Mouse (Mus musculus): Measurements from ENCODE around the gene Ulk4. TPM values are rescaled to one million over a fixed set of nuclear protein-coding genes. Genes with fewer than 3 reads are reported as not detected.
"Not testable (repeated sequence)": the region's sequence is repeated elsewhere in the genome, so short reads cannot be mapped to it uniquely, and the experiment has no call there.

The Ulk4 gene
- polyA plus RNA-seq, 1 experiment from 2014 or later: 145 TPM

DNA sequence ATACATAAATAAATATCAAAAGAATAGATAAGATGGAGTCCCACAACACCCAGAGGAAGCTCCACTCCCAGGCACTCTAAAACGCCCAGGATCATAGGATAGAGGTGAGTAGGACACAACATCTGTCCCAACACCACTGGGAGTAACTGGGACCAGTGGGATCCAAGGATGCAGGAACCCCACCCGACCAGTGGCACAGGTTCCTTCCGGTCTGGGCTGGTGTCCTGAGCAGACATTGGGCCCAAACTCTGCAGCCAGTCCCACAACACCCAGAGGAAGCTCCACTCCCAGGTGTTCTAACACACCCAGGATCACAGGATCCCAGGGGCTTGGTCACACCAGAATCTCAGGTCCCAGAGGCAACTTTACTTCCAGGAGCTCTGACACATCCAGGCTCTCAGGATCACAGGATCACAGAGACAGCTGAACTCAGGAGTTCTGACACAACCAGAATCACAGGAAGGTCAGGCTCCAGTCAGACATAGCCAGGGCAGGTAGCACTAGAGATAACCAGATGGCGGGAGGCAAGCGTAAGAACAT, 77.8 kb downstream of the Ulk4 start:
- 85% methylated on average over 5 of the region's 5 CpGs for WGBS
- H3K9me3 ChIP-seq (replicated peaks): peaks cover 13% of the 10 kb centered on the region
- ATAC-seq (replicated peaks; ENCODE audit: low FRiP score); H3K9ac ChIP-seq; H3K36me3 ChIP-seq; H3K4me3 ChIP-seq (replicated peaks); H3K27me3 ChIP-seq; H3K4me1 ChIP-seq; H3K27ac ChIP-seq; H3K4me2 ChIP-seq: not testable (repeated sequence)

DNA sequence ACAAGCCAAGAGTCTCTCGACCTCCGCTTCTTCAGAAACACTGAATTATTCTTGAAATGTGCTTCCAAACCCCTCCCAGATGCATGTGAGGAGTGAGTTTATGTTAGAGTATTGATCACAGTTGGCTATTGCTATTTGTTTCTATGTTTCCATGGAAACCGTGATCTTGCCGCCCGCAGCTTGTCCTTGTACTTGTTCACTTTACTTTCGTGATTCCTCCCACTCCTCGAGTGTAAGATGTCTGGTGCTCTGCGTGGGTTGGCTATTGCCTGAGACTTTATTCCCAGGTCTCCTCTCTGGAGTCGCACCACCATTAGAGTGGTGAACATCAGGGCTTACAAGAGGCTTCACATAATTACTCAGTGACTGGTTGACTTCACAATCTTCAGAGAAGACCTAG, 80.5 kb downstream of the Ulk4 start:
- no peak for ATAC-seq (replicated peaks; ENCODE audit: low FRiP score)
- Histone ChIP-seq H3K27ac (no peak overlapping the region), H3K4me3 (replicated peaks) (no peak overlapping the region), H3K27me3 (no peaks in the 10 kb centered on the region), H3K4me2 (no peak overlapping the region), H3K36me3 (peaks cover 10% of the 10 kb centered on the region), H3K9me3 (replicated peaks) (peaks cover 25% of the 10 kb centered on the region), H3K4me1 (no peaks in the 10 kb centered on the region), H3K9ac (no peak overlapping the region)
- 92% methylated on average over 9 of the region's 9 CpGs for WGBS

DNA sequence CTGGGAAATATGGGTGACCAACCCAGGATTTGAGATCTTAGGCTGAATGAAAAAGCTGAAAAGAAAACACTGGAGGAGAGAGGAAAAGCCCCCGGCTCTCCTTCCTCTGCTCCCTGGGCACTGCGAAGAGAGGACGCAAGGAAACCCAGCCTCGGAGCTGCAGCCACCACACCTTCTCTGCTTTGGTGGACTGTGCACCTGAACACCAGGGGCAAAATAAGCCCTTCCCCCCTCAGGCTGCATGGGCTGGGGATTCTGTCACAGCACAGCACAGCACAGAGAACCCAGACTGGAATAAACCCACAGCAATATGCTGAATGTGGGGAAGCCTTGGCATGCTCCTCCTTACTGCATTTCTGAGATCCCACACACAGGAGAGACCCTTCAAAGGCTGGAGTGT, 81.9 kb downstream of the Ulk4 start:
- Histone ChIP-seq H3K9ac (no peak overlapping the region), H3K4me1 (no peaks in the 10 kb centered on the region), H3K9me3 (replicated peaks) (peaks cover 25% of the 10 kb centered on the region), H3K4me2 (no peak overlapping the region), H3K27ac (no peak overlapping the region), H3K36me3 (peaks cover 10% of the 10 kb centered on the region), H3K4me3 (replicated peaks) (no peak overlapping the region), H3K27me3 (no peaks in the 10 kb centered on the region)
- WGBS: 93% methylated on average over 4 of the region's 4 CpGs
- ATAC-seq (replicated peaks; ENCODE audit: low FRiP score): no peak

DNA sequence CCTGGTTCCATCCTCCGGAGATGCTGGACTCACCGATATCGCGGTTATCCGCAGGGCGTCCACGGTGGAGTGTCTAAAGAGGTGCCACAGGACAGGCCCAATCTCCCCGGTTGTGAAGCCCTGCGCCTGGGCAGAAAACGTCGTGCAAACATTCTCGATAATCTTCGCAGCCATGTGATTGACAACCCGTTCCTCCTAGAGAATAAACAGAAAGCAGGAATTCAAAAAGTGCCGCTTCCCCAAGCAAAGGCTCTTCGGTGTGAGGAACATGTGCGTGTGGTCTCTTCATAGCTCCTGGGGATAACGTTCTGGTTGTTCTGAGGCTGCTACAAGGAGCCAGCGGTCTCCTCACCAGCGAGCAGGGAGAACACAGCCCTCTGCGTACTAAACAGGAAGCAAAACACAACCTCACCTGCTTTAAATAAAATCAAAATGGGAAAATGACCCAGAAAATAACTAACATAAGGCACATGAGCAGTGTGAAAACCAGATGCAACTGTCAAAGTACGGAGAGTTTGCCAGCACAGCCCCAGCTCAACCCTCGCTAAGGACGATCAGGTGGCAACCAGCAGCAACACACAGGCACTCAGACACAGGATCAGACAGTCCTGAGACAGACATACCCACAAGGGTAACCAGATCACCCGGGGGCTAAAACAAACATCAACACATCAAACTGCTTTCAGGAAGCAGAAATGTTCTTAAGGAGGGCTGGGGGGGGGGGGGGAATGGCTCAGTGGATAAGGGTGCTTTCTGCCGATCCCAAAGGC, 84.2 kb downstream of the Ulk4 start:
- no peak overlapping the region for H3K4me2 ChIP-seq
- peaks cover 25% of the 10 kb centered on the region for H3K9me3 ChIP-seq (replicated peaks)
- no peak overlapping the region for H3K27ac ChIP-seq
- H3K4me1 ChIP-seq: no peaks in the 10 kb centered on the region
- H3K27me3 ChIP-seq: no peaks in the 10 kb centered on the region
- peaks cover 10% of the 10 kb centered on the region for H3K36me3 ChIP-seq
- no peak overlapping the region for H3K4me3 ChIP-seq (replicated peaks)
- H3K9ac ChIP-seq: no peak overlapping the region
- WGBS: 86% methylated on average over 26 of the region's 26 CpGs
- ATAC-seq (replicated peaks; ENCODE audit: low FRiP score): no peak

DNA sequence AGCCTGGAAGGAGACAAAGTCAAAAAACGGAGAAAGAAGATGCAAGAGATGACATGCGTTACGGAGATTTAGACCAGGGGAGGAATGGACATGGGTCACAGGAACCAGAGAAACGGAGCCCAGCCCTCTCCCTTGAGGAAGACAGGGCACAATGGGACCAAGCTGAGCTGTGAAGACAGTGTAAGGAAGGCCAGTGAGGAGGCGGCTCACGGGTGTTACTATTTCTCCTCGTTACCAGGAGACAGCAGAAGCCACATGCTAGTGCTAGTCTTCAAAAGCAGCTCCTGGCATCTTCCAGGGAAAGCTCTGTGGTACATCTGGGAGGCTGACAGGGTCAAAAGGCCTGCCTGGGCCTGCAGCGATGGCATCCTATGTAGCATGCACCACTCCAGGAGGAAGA, 89.2 kb downstream of the Ulk4 start:
- 0 out of 2 replicates have a peak, but pooled peaks cover 3% of the 10 kb centered on the region for H3K9me3 ChIP-seq (replicated peaks)
- H3K27ac ChIP-seq: no peak overlapping the region
- no peak overlapping the region for H3K4me3 ChIP-seq (replicated peaks)
- no peak for ATAC-seq (replicated peaks; ENCODE audit: low FRiP score)
- H3K27me3 ChIP-seq: no peaks in the 10 kb centered on the region
- H3K9ac ChIP-seq: no peak overlapping the region
- no peak overlapping the region for H3K4me2 ChIP-seq
- no peaks in the 10 kb centered on the region for H3K4me1 ChIP-seq
- H3K36me3 ChIP-seq: peaks cover 10% of the 10 kb centered on the region
- 87% methylated on average over 8 of the region's 8 CpGs for WGBS

DNA sequence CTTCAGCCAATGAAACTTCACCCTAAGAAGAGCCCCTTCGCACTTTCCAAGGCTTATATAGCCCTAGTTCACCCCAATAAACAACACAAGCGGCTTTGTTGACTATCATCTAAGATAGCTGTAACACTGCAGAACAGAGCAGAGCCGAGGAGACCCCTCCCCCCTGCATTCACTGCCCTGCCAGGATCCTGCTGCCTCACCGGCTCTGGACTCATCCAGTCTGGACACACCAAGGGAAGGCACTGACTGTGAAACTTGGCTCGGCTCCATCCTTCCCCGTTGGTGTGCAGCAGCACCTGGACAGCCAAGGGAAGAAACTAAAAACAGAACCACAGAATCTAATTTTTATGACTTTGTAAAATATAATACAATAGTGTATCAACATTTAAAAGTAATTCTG, 91.2 kb downstream of the Ulk4 start:
- H3K36me3 ChIP-seq: no peaks in the 10 kb centered on the region; the same call in 1 of the 2 replicates
- H3K4me1 ChIP-seq: no peaks in the 10 kb centered on the region
- H3K4me2 ChIP-seq: no peak overlapping the region
- no peak overlapping the region for H3K9ac ChIP-seq
- ATAC-seq (replicated peaks; ENCODE audit: low FRiP score): no peak
- H3K9me3 ChIP-seq (replicated peaks): no peaks in the 10 kb centered on the region
- no peak overlapping the region for H3K27ac ChIP-seq
- no peak overlapping the region for H3K4me3 ChIP-seq (replicated peaks)
- 39% methylated on average over 6 of the region's 6 CpGs for WGBS
- no peaks in the 10 kb centered on the region for H3K27me3 ChIP-seq

DNA sequence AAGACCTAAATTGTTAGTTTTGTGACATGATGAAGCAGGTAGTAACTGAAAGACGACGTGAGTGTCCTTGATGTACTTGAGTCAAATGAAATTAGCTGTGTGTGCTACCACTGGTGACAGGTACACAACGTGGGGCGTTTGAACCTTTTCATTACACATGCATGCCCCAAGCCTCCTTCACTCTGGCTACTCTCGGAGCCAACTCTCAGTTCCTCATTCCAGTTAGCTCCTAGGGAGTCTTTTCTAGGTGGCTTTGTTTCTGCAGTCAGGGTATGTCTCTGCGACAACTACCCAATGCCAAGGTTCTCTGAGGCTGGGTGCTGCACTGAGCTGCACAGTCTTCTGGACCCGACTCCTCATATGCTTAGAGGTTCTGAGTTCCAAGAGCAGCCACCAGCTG, 100.6 kb downstream of the Ulk4 start:
- peaks cover 6% of the 10 kb centered on the region for H3K9me3 ChIP-seq (replicated peaks)
- no peak overlapping the region for H3K4me3 ChIP-seq (replicated peaks)
- no peaks in the 10 kb centered on the region for H3K27me3 ChIP-seq
- peaks cover 6% of the 10 kb centered on the region; the same call in 1 of the 2 replicates for H3K36me3 ChIP-seq
- ATAC-seq (replicated peaks; ENCODE audit: low FRiP score): no peak
- H3K9ac ChIP-seq: no peak overlapping the region
- H3K4me2 ChIP-seq: no peak overlapping the region
- H3K4me1 ChIP-seq: no peaks in the 10 kb centered on the region
- H3K27ac ChIP-seq: no peak overlapping the region
- 92% methylated on average over 7 of the region's 7 CpGs for WGBS

DNA sequence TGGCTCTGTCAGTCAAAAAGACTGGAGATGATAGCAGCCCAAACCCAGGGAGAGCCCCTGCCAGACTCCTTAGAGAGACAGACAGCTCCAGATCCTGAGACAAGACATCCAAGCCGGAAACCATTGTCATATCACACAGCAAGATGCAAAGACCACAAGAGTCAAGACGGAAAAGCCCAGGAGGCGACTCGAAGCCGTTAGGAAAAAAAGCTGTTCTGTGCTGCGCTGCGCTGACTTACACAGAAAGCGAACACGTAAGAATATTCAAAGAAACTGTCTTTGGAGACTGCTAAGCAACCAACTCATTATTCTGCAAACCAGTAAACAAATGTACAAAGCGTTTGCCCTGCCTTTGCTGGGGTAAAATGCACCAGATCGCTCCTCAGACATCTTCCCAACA, 101.8 kb downstream of the Ulk4 start:
- 90% methylated on average over 11 of the region's 11 CpGs for WGBS
- Histone ChIP-seq H3K4me1 (no peaks in the 10 kb centered on the region), H3K4me3 (replicated peaks) (no peak overlapping the region), H3K27me3 (no peaks in the 10 kb centered on the region), H3K4me2 (no peak overlapping the region), H3K27ac (no peak overlapping the region), H3K9me3 (replicated peaks) (peaks cover 6% of the 10 kb centered on the region), H3K36me3 (peaks cover 6% of the 10 kb centered on the region; the same call in 1 of the 2 replicates), H3K9ac (no peak overlapping the region)
- no peak for ATAC-seq (replicated peaks; ENCODE audit: low FRiP score)

DNA sequence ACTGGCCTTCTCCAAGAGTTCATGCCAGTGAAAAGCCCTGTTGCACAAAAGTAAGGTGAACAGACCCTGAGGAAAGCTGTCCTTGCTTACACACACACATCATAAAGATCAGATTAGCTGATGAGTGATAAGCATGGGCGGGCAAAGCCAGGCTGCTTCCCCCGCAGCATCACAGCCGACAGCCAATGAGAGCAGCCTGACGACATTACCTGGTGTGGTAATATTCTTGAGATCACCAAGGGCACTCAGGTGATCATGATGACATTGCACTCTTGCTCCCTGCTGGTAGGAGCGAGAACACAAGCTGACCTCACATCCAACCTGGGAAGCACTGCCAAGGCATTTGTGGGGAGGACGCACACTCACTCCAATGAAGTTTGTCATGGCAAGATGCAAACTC, 104.9 kb downstream of the Ulk4 start:
- no peaks in the 10 kb centered on the region for H3K4me1 ChIP-seq
- no peak for ATAC-seq (replicated peaks; ENCODE audit: low FRiP score)
- WGBS: 83% methylated on average over 6 of the region's 6 CpGs
- H3K9ac ChIP-seq: no peak overlapping the region
- H3K36me3 ChIP-seq: no peaks in the 10 kb centered on the region
- no peak overlapping the region for H3K27ac ChIP-seq
- H3K4me3 ChIP-seq (replicated peaks): no peak overlapping the region
- H3K27me3 ChIP-seq: no peaks in the 10 kb centered on the region
- no peak overlapping the region for H3K4me2 ChIP-seq
- no peaks in the 10 kb centered on the region; the same call in 1 of the 2 replicates for H3K9me3 ChIP-seq (replicated peaks)

DNA sequence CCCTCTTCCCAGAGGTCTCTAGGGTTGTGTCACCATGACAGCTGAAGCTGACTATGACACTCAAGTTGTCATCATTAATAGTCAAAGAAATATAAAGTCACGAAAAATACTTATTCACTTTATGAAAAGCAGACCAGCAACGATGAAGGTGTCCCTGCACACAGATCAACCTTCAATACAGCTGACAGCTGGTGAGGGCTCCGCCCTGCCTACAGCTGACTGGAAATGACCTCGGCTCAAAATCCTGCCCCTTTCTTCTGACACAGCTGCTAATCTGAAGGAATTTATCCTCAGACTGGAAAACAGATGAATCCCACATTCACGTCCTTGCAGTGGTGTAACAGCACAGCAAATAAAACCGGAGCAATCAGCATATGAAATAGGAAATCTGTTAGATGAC, 105.4 kb downstream of the Ulk4 start:
- H3K9ac ChIP-seq: no peak overlapping the region
- WGBS: 75% methylated on average over 6 of the region's 6 CpGs
- H3K9me3 ChIP-seq (replicated peaks): no peaks in the 10 kb centered on the region
- no peak for ATAC-seq (replicated peaks; ENCODE audit: low FRiP score)
- no peaks in the 10 kb centered on the region for H3K4me1 ChIP-seq
- H3K27me3 ChIP-seq: no peaks in the 10 kb centered on the region
- H3K27ac ChIP-seq: no peak overlapping the region
- H3K4me3 ChIP-seq (replicated peaks): no peak overlapping the region
- H3K36me3 ChIP-seq: no peaks in the 10 kb centered on the region
- no peak overlapping the region for H3K4me2 ChIP-seq

DNA sequence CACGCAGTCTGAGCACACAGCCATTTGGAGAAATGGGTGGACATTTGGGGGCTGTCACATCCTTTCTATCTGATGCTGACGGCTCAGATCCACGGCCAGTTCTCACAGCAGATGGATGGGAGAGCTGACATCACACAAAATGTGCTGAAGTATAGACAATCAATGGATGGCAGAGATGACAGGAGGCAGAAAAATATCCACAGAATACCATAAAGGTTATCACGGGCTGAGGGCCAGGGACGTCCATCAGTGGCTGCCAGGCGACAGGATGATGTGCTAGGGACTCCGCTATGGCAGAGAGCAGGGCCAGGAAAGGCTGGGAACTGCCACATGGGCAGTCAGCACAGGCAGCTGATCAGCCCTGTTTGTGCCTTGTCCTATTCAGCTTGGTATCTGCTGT, 112.4 kb downstream of the Ulk4 start:
- H3K9me3 ChIP-seq (replicated peaks): no peaks in the 10 kb centered on the region
- WGBS: 85% methylated on average over 7 of the region's 7 CpGs
- no peak for ATAC-seq (replicated peaks; ENCODE audit: low FRiP score)
- H3K4me3 ChIP-seq (replicated peaks): no peak overlapping the region
- peaks cover 3% of the 10 kb centered on the region; the same call in 1 of the 2 replicates for H3K36me3 ChIP-seq
- H3K27ac ChIP-seq: no peak overlapping the region
- no peak overlapping the region for H3K9ac ChIP-seq
- no peak overlapping the region for H3K4me2 ChIP-seq
- H3K27me3 ChIP-seq: no peaks in the 10 kb centered on the region
- H3K4me1 ChIP-seq: no peaks in the 10 kb centered on the region

DNA sequence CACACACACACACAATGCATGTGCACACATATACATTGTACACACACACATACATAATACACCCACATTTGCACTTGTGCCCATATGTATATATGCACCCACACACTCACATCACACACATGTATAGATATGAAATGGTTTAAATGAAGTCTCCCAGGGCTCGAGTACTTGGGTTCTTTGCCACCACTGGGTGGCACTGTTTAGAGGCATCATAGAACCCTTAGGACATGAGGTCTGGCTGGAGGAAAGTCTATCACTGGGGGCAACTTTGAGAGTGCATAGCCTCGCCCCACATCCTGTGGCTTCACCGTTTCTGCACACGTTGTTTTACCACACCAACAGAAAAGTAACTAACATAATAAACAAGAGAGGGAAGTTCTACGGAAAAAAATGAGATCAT, 114.2 kb downstream of the Ulk4 start:
- Histone ChIP-seq H3K4me2 (no peak overlapping the region), H3K36me3 (peaks cover 3% of the 10 kb centered on the region; the same call in 1 of the 2 replicates), H3K4me3 (replicated peaks) (no peak overlapping the region), H3K4me1 (no peaks in the 10 kb centered on the region), H3K27me3 (no peaks in the 10 kb centered on the region), H3K9ac (no peak overlapping the region), H3K27ac (no peak overlapping the region), H3K9me3 (replicated peaks) (no peaks in the 10 kb centered on the region)
- no peak for ATAC-seq (replicated peaks; ENCODE audit: low FRiP score)
- WGBS: 55% methylated on average over 5 of the region's 5 CpGs
